Mouse (Mus musculus): ENCODE measurements at regions not wholly inside any gene's neighbourhood (a gene's known extent, or its start where the extent isn't known, plus 50 kb on each side); places are given as distances from the start of the nearest gene placed in this dataset.

DNA sequence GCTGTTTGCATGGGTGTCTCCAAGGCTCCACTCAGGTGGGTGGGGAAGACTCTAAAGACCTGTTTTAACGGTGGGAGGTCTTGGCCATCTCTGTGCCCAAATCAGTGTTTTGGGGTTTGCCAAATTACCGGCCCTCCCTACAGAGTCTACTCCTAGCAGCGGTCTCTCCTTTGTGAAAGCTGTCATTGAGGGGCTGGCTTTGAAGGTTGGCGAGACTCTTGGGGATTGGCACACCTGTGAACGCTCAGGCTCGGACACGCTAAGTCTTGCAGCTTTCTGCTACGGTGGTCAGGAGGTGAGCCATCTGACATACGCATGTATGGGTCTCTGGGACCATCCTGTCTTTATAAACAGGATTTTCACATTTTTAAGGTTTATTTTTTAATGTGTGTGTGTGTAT, 76.1 kb upstream of the Irf2bp2 start:
- no peak for TF ChIP-seq CTCF (IDR thresholded peaks at IDR 0.05 in 2 of 3, conservative IDR thresholded peaks at IDR 0.05 in 1 of 3; ENCODE audit: control insufficient read depth in 1 of 3, insufficient read depth in 1 of 3, low read depth in 2 of 3, low read length in 3 of 3, poor library complexity in 1 of 3, severe bottlenecking in 1 of 3)
- TF ChIP-seq POLR2A (IDR thresholded peaks at IDR 0.05; ENCODE audit: control insufficient read depth in 1 of 2, insufficient read depth in 1 of 2, low read depth in 1 of 2, low read length in 2 of 2, poor library complexity in 1 of 2) = no peak
- TF ChIP-seq EP300 (IDR thresholded peaks at IDR 0.05; ENCODE audit: low read depth in 1 of 2, low read length in 2 of 2) = no peak
- no peak for TF ChIP-seq ZKSCAN1 (IDR thresholded peaks at IDR 0.05; ENCODE audit: low read depth, low read length)
- no peak for TF ChIP-seq POLR2AphosphoS2 (IDR thresholded peaks at IDR 0.05; ENCODE audit: low read length)
- TF ChIP-seq GATA1 (IDR thresholded peaks at IDR 0.05; ENCODE audit: low read depth, low read length) = no peak
- TF ChIP-seq TAL1 (IDR thresholded peaks at IDR 0.05; ENCODE audit: low read length) = no peak
- no peak for TF ChIP-seq MAZ (IDR thresholded peaks at IDR 0.05; ENCODE audit: low read depth, low read length)
- TF ChIP-seq POLR2AphosphoS5 (IDR thresholded peaks at IDR 0.05; ENCODE audit: borderline replicate concordance, low read depth, low read length) = no peak
